Mouse (Mus musculus) CD4-positive helper T cell, adult 2 months (primary cell): ENCODE data around the gene Clcn6.
"Not testable (repeated sequence)": the region's sequence is repeated elsewhere in the genome, so short reads cannot be mapped to it uniquely, and the experiment has no call there.

ENCODE experiments used
- DNase-seq: peaks from one replicate; pipeline ENCODE4 v3.0.0-alpha.2; 2012; ENCODE audit warnings: low read depth, missing footprints, low spot score

The Clcn6 gene

GRCm38 (mm10) chr4:148065702-148066400 is 27.2 kb upstream of the Clcn6 start:
- no peak for DNase-seq

GRCm38 (mm10) chr4:148061086-148061480 is 22.5 kb upstream of the Clcn6 start:
- no peak for DNase-seq

DNA sequence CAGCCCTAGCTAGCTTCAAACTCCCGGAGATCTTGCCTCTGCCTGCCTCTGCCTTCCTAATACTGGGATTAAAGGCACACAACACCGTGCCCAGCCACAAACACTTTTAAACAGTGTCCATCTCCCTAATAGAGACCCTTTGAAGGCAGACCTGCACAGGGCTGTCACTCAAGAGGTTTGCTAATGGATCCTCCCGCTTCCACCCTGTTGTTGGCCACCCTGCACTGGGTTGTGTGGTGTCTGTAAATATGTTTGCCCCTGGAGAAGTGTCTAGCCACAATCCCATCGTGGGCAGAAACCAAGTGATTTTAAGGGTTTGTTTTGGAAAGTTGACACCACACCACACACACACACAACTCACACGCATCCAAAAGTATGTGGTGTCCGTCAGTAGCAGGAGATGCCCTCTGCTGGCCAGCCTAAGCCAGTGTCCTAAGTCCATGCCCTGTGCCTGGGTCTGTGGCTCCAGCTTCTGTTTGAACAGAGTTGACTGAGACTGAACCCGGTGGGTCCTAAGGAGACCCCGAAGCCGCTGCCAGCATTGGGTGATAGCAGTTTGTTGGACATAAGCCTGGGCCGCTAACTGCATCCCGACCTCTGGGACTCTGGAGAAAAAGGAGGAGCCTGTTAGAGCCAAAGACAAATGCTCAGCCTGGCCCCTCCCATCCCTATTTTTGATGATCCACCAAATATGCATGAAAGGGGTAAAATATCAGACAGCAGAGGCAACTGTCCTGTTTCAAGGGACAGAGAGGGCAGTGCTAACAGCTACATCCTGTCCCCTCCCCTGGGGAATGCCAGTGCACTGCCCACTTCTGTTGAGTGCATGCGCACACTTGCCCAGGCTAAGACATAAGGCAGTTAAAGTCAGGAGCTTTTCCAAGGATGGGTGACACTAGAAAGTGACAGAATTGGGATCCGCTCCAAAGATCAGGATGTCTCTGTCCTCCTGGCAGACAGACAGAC is 21.8 kb upstream of the Clcn6 start:
- peak; percentile 28 for DNase-seq

DNA sequence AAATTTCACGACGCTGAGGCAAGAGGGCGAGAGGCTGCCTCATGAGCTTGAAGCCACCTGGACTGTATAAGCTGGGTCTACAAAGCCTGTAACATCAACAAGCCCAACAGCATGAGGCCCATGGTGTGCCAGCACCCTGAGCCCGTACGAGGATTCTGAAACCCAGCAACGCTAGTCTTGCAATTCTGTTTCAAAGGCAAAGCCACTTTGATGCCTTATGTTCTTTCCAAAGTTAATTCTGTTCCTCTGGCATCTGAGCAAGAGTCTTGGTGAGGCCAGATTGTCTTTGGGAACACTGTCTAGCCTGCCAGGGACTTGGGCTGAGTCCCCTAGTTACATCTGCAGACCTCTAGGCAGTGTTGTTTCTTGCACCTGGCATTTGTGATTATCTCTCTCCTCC is 20.4 kb upstream of the Clcn6 start:
- DNase-seq, result no peak

- no peak for DNase-seq
Observed at GRCm38 (mm10) chr4:148058218-148058819, 19.7 kb upstream of the Clcn6 start.

DNA sequence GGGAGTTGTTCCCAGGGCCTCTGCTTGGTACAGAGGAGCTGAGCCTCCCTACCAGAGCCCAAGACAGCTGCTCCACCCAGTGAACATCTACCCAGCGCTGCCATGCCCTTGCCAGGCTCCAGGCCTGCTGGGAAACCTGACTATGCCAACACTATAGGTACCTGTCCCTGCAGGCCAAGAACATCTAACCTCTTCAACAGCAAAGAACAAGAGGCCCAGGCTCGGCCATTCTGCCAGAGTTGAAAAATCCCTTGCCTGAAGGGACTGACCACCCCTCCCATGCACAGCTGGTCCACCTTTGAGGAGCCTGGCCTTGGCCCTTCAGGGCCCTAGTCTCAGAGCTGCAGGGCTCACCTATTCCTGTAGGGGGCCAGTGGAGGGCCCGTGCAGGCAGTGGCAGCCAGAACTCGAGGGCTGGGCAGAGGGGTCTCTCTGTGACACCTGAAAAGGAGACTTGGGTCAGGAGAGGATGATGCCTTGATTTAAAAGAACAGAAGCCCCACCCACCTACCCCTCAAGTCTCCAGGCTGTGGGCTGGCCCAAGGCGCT is 19.1 kb upstream of the Clcn6 start:
- no peak for DNase-seq

GRCm38 (mm10) chr4:148056801-148057200 is 18.2 kb upstream of the Clcn6 start:
- no peak for DNase-seq

DNA sequence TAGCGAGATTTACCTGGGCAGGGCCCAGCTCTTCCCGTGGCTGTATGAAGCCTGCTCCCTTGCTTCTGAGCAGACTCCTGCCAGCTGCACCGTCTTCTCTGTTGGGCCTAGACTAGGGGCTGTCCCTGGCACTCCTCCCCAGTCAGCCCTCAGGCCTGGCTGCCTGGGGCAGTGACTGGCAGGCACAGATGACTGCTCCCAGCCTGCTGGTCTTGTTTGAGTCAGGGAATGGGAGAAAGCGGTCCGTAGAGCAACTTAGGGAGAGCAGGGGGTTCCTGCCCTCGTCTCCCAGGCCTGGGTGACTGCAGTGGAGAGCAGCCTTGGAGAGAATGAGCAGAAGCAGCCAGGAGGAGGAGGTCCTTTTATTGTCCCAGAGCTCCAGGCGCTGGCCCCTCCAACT is 17.6 kb upstream of the Clcn6 start:
- DNase-seq, result no peak

DNA sequence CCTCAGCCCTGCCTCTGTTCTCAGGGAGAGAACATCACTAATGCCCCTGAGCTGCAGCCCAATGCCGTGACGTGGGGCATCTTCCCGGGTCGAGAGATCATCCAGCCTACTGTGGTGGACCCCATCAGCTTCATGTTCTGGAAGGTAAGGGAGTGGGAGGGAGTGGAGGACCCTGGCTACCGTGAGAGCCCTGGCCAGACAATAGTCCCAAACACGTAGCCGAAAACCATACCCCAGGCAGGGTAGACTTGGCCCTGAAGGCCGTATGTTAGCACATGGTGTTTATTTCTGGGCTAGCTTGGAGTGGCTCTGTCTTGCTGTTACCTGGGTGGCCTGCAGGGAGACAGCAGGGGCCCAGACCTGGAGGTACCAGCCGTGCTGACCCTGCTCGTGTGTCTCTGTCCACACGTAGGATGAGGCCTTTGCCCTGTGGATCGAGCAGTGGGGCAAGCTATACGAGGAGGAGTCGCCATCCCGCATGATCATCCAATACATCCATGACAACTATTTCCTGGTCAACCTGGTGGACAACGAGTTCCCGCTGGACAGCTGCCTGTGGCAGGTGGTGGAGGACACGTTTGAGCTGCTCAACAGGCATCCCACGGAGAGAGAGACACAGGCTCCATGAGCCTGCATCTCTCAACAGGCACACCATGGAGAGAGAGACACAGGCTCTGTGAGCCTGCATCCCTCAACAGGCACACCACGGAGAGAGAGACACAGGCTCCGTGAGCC is 16.5 kb upstream of the Clcn6 start:
- no peak for DNase-seq

GRCm38 (mm10) chr4:148053417-148053920 is 14.8 kb upstream of the Clcn6 start:
- DNase-seq, result no peak

GRCm38 (mm10) chr4:148052976-148053375 is 14.4 kb upstream of the Clcn6 start:
- DNase-seq, result no peak

DNA sequence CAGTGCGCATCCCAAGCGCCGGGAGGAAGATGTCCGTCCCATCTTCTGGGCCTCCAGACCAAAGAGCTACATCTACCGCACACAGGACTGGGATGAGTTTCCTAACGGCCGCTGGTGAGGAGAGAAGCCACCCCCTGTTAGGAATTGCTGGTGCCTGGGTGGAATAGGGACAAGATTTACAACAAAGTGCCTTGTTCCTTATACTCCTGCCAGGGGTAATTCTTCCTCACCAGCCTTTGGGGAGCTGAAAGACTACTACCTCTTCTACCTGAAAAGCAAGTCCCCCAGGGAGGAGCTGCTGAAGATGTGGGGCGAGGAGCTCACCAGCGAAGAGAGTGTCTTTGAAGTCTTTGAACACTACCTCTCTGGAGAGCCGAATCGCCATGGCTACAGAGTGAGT is 13.3 kb upstream of the Clcn6 start:
- no peak for DNase-seq

GRCm38 (mm10) chr4:148051046-148051776 is 12.6 kb upstream of the Clcn6 start:
- no peak for DNase-seq

DNA sequence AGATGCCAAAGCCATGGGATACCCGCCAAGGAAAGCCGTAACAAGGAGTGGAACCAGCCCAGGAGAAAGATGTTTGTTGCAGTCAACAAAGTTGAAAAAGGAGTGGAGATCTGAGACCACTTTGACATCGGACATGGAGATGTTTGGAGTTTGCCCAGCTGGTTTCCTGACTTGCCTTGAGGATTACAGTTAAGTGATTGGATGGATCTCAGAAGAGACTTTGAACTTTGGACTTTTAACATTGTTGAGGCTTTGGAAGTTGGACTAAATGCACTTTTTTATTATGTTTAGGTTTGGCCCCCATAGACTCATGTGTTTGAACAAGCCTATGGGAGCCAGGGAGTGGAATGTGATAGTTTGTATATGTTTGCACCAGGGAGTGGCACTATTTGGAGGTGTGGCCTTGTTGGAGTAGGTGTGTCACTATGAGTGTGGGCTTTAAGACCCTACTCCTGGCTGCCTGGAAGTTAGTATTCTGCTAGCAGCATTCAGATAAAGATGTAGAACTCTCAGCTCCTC is 11.8 kb upstream of the Clcn6 start:
- not testable (repeated sequence) for DNase-seq

- DNase-seq, result no peak
Observed at GRCm38 (mm10) chr4:148046450-148047031, 7.9 kb upstream of the Clcn6 start.

DNA sequence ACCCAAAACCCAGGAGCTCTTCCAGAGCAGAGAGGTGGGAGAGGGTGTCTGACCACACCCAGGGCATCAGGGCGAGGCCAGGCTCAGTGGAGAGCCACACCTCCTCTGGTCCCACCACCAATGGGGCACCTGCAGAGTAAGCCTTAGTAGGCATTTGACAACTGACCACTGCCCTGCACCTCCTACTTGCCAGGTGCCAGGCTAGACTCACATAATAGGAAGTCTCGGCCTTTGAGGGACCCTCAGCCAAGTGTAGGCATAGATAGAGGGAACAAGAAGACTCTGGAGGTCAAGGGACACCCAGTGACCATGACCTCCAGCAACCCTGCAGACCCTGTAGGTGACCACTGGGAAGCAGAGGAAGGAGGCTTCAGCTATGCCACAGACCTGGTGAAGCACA is 5.5 kb upstream of the Clcn6 start:
- no peak for DNase-seq

DNA sequence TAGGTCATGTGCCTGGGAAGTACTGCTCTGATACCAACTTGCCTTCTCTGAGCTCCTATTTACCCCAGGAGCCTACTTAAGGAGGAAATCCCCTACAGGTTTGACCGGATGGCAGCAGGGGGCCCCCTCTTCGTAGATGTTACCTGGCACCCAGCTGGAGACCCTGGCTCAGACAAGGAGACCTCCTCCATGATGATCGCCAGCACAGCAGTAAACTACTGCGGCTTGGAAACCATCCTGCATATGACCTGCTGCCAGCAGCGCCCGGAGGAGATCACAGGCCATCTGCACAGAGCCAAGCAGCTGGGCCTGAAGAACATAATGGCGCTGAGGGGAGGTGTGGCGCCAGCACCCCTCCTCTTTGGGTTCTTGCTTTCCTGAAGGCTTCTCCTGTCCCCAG is 4.7 kb upstream of the Clcn6 start:
- not testable (repeated sequence) for DNase-seq

GRCm38 (mm10) chr4:148041611-148042191 is 3.1 kb upstream of the Clcn6 start:
- peak; percentile 48 for DNase-seq

GRCm38 (mm10) chr4:148040933-148041610 is 2.5 kb upstream of the Clcn6 start:
- peak; percentile 55 for DNase-seq
